ENCODE assay signal across 8 mouse cellular contexts in the genomic region with DNA sequence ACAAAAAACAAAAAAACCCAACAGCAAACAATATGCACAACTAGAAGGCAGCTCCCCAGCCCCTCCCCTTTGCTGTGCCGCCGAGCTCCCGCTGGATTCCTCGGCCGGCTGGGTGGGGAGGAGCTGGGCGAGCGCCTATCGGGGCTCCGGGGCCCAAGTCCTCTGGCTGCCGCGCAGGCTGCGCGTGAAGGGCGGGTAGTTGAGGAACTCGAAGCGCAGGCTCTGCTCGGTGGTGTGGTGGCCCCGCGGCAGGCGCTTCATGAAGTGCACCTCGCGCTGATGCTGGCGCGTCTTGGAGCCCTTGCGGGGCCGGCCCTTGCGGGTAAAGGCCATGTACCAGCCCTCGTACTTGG. TPM values are rescaled to one million over a fixed set of nuclear protein-coding genes. Genes with fewer than 3 reads are reported as not detected.
A peak's percentile ranks its signal among the peaks of the same experiment; 100 is the strongest.
DNase-seq lines count a peak whose midpoint lies in the region; ATAC-seq lines count a peak whose summit lies in the region.

No protein-coding gene starts in this region.

- peak overlapping the region; percentile 35 for H3K4me3 ChIP-seq in limb, embryonic 13.5 days
- peak overlapping the region; percentile 28 for H3K4me3 ChIP-seq in midbrain, embryonic 13.5 days (replicated peaks)

- DNase-seq in right cerebral cortex, postnatal 4 days: peak; percentile 41
- no peak for DNase-seq in right cerebral cortex, adult 18-20 months
- peak; percentile 54 for DNase-seq in embryo, embryonic 9.5 days (ENCODE audit: extremely low spot score)
- DNase-seq in heart, postnatal 4 days: peak; percentile 71
- DNase-seq in thymus, postnatal 4 days: peak; percentile 82
- no peak for DNase-seq in gastrocnemius, adult 8-10 months (ENCODE audit: low spot score in 2 of 2)

- peak overlapping the region; percentile 66 for H3K4me2 ChIP-seq in limb, embryonic 13.5 days (replicated peaks)
- H3K4me2 ChIP-seq in midbrain, embryonic 13.5 days (replicated peaks): peak overlapping the region; percentile 52

- H3K27ac ChIP-seq in limb, embryonic 13.5 days: no peak overlapping the region
- H3K27ac ChIP-seq in midbrain, embryonic 13.5 days: no peak overlapping the region

- ATAC-seq in limb, embryonic 13.5 days (ENCODE audit: low FRiP score, low read depth): peak; percentile 7; the same call in 1 of the 2 replicates
- ATAC-seq in midbrain, embryonic 13.5 days: peak; percentile 69

- H3K9ac ChIP-seq in limb, embryonic 13.5 days: peak overlapping the region; percentile 55; the same call in 1 of the 2 replicates
- H3K9ac ChIP-seq in midbrain, embryonic 13.5 days (replicated peaks): peak overlapping the region; percentile 50

- no peaks in the 10 kb centered on the region for H3K9me3 ChIP-seq in limb, embryonic 13.5 days
- H3K9me3 ChIP-seq in midbrain, embryonic 13.5 days: no peaks in the 10 kb centered on the region

- WGBS in limb, embryonic 13.5 days: 1% methylated on average over 28 of the region's 28 CpGs
- under 1% methylated on average over 28 of the region's 28 CpGs for WGBS in midbrain, embryonic 13.5 days

- H3K36me3 ChIP-seq in limb, embryonic 13.5 days: no peaks in the 10 kb centered on the region
- H3K36me3 ChIP-seq in midbrain, embryonic 13.5 days: no peaks in the 10 kb centered on the region

- H3K4me1 ChIP-seq in limb, embryonic 13.5 days: peaks cover 55% of the 10 kb centered on the region
- H3K4me1 ChIP-seq in midbrain, embryonic 13.5 days (replicated peaks): peaks cover 34% of the 10 kb centered on the region

- H3K27me3 ChIP-seq in limb, embryonic 13.5 days: peaks cover 94% of the 10 kb centered on the region
- peaks cover 100% of the 10 kb centered on the region for H3K27me3 ChIP-seq in midbrain, embryonic 13.5 days

RNA-seq across cellular contexts. Expression of gene Fgf8, which starts 5.9 kb away (rescaled TPM):
- total RNA-seq in heart, postnatal 4 days (2021): under 1 TPM in 1 of 2 experiments, not detected in 1; 0.45 TPM
- 2.7 and 3.5 TPM in 2 replicates for polyA plus RNA-seq in limb, embryonic 13.5 days (2015; fragmentation: Nextera tagmentation; extraction: Ambion mirVana)
- 2.1 and 2.8 TPM in 2 replicates for polyA plus RNA-seq in midbrain, embryonic 13.5 days (2015; fragmentation: Nextera tagmentation; extraction: Ambion mirVana)
- not detected for total RNA-seq in gastrocnemius, adult 8-10 months (2022)

RNA-seq across cellular contexts. Expression of gene Npm3, which starts 12.6 kb away (rescaled TPM):
- total RNA-seq in heart, postnatal 4 days (2021): 10 to 100 TPM; 25.4 to 27.8 TPM
- 15.4 and 16.8 TPM in 2 replicates for polyA plus RNA-seq in limb, embryonic 13.5 days (2015; fragmentation: Nextera tagmentation; extraction: Ambion mirVana)
- 6.2 and 7.8 TPM in 2 replicates for polyA plus RNA-seq in midbrain, embryonic 13.5 days (2015; fragmentation: Nextera tagmentation; extraction: Ambion mirVana)
- total RNA-seq in gastrocnemius, adult 8-10 months (2022): 10 to 100 TPM; 10.8 to 14.0 (median 12.7) TPM

RNA-seq across cellular contexts. Expression of gene Mgea5, which starts 46.8 kb away (rescaled TPM):
- 10 to 100 TPM; 82.8 to 89.2 TPM for total RNA-seq in heart, postnatal 4 days (2021)
- 66.0 and 68.2 TPM in 2 replicates for polyA plus RNA-seq in limb, embryonic 13.5 days (2015; fragmentation: Nextera tagmentation; extraction: Ambion mirVana)
- 96.2 and 102 TPM in 2 replicates for polyA plus RNA-seq in midbrain, embryonic 13.5 days (2015; fragmentation: Nextera tagmentation; extraction: Ambion mirVana)
- 10 to 100 TPM; 32.7 to 43.3 (median 39.8) TPM for total RNA-seq in gastrocnemius, adult 8-10 months (2022)

Comparison
In these comparisons a context has a peak if more than half of its experiments do, and no peak if none do; other contexts are left out.
1. DNase-seq: peak in right cerebral cortex, postnatal 4 days (single experiment), embryo, embryonic 9.5 days (single experiment), heart, postnatal 4 days (single experiment) and thymus, postnatal 4 days (single experiment); none in right cerebral cortex, adult 18-20 months (single experiment) and gastrocnemius, adult 8-10 months (0 of 2).